Mouse (Mus musculus): Measurements from ENCODE around the gene Pdia5. TPM values are rescaled to one million over a fixed set of nuclear protein-coding genes. Genes with fewer than 3 reads are reported as not detected.

The Pdia5 gene
- polyA plus RNA-seq, 1 experiment from 2014 or later, result 11.3 TPM

DNA sequence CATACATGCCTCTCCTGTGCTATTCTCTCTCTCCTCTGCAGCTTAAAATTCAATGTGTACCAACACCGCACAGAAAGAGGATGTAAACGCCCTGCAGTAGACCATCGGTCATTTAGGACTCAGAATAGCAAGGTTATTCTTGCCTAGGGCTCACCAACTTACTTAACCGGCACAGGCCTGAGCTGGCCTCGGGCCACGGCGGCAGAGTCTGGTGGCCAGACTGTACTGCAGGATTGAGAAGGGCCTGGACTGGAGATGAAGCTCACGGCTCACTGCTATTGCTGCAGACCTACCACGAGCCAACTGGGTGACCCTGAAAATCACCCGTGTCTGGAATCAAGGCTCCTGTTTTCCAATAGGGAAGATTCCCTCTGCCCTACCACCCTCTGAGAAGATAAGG, 27.0 kb downstream of the Pdia5 start:
- H3K4me2 ChIP-seq (replicated peaks; ENCODE audit: low read depth, low read length), result no peak overlapping the region
- H3K9me3 ChIP-seq (ENCODE audit: control insufficient read depth, low read length), result no peaks in the 10 kb centered on the region
- ATAC-seq (ENCODE audit: low FRiP score), result no peak
- no peak overlapping the region for H3K27ac ChIP-seq (ENCODE audit: low read depth, low read length)
- no peaks in the 10 kb centered on the region for H3K27me3 ChIP-seq (ENCODE audit: control insufficient read depth, insufficient read depth, low read length)
- DNase-seq (ENCODE audit: low spot score), result no peak
- H3K4me1 ChIP-seq (replicated peaks; ENCODE audit: control insufficient read depth, insufficient read depth, low read length), result peaks cover 9% of the 10 kb centered on the region; the same call in 1 of the 2 replicates
- H3K36me3 ChIP-seq (ENCODE audit: control insufficient read depth, insufficient read depth, low read length), result no peaks in the 10 kb centered on the region
- no peak overlapping the region for H3K4me3 ChIP-seq (ENCODE audit: low read depth, low read length)
- no peak overlapping the region for H3K9ac ChIP-seq (ENCODE audit: low read depth, low read length)
- 86% methylated on average over 10 of the region's 10 CpGs for WGBS

DNA sequence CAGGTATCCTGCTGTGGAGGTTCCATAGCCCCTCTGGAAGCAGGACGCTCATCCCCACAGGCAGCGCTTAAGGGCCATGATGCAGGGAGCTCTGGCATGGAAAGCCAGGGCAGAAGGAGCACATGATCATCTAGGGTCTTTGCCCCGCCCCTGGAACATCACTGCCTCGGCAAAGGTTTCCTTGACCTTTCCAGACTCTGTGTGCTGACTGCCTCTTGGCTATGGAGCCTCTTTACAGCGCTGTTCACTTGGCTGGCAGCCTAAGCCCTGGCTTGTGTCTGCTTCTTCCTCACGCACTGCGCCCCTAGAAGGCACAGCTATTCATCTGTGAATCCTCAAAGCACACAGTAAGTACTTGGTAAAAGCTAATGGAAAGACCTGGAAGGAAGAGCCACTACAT, 27.7 kb downstream of the Pdia5 start:
- no peak for ATAC-seq (ENCODE audit: low FRiP score)
- H3K4me3 ChIP-seq (ENCODE audit: low read depth, low read length), result no peak overlapping the region
- no peaks in the 10 kb centered on the region for H3K27me3 ChIP-seq (ENCODE audit: control insufficient read depth, insufficient read depth, low read length)
- no peaks in the 10 kb centered on the region for H3K9me3 ChIP-seq (ENCODE audit: control insufficient read depth, low read length)
- no peak for DNase-seq (ENCODE audit: low spot score)
- no peak overlapping the region for H3K27ac ChIP-seq (ENCODE audit: low read depth, low read length)
- H3K4me1 ChIP-seq (replicated peaks; ENCODE audit: control insufficient read depth, insufficient read depth, low read length), result peaks cover 9% of the 10 kb centered on the region; the same call in 1 of the 2 replicates
- WGBS, result 85% methylated on average over 7 of the region's 7 CpGs
- H3K36me3 ChIP-seq (ENCODE audit: control insufficient read depth, insufficient read depth, low read length), result no peaks in the 10 kb centered on the region
- no peak overlapping the region for H3K9ac ChIP-seq (ENCODE audit: low read depth, low read length)
- no peak overlapping the region for H3K4me2 ChIP-seq (replicated peaks; ENCODE audit: low read depth, low read length)

- H3K4me3 ChIP-seq (ENCODE audit: low read depth, low read length), result no peak overlapping the region
- no peak for ATAC-seq (ENCODE audit: low FRiP score)
- H3K27me3 ChIP-seq (ENCODE audit: control insufficient read depth, insufficient read depth, low read length), result no peaks in the 10 kb centered on the region
- H3K4me1 ChIP-seq (replicated peaks; ENCODE audit: control insufficient read depth, insufficient read depth, low read length), result peaks cover 2% of the 10 kb centered on the region; the same call in 1 of the 2 replicates
- no peak overlapping the region for H3K9ac ChIP-seq (ENCODE audit: low read depth, low read length)
- no peak for DNase-seq (ENCODE audit: low spot score)
- H3K9me3 ChIP-seq (ENCODE audit: control insufficient read depth, low read length), result no peaks in the 10 kb centered on the region
- H3K36me3 ChIP-seq (ENCODE audit: control insufficient read depth, insufficient read depth, low read length), result no peaks in the 10 kb centered on the region; the same call in 1 of the 2 replicates
- WGBS, result 71% methylated on average over 7 of the region's 7 CpGs
- no peak overlapping the region for H3K4me2 ChIP-seq (replicated peaks; ENCODE audit: low read depth, low read length)
- no peak overlapping the region for H3K27ac ChIP-seq (ENCODE audit: low read depth, low read length)
Measured at GRCm38 (mm10) chr16:35459584-35459983, 31.1 kb downstream of the Pdia5 start.

GRCm38 (mm10) chr16:35458297-35458696, 32.4 kb downstream of the Pdia5 start:
- no peak overlapping the region for H3K4me3 ChIP-seq (ENCODE audit: low read depth, low read length)
- ATAC-seq (ENCODE audit: low FRiP score), result no peak
- no peaks in the 10 kb centered on the region for H3K9me3 ChIP-seq (ENCODE audit: control insufficient read depth, low read length)
- H3K36me3 ChIP-seq (ENCODE audit: control insufficient read depth, insufficient read depth, low read length), result no peaks in the 10 kb centered on the region; the same call in 1 of the 2 replicates
- WGBS, result 79% methylated on average over 11 of the region's 11 CpGs
- no peak overlapping the region for H3K9ac ChIP-seq (ENCODE audit: low read depth, low read length)
- no peak overlapping the region for H3K27ac ChIP-seq (ENCODE audit: low read depth, low read length)
- H3K4me2 ChIP-seq (replicated peaks; ENCODE audit: low read depth, low read length), result no peak overlapping the region
- H3K4me1 ChIP-seq (replicated peaks; ENCODE audit: control insufficient read depth, insufficient read depth, low read length), result no peaks in the 10 kb centered on the region
- no peaks in the 10 kb centered on the region for H3K27me3 ChIP-seq (ENCODE audit: control insufficient read depth, insufficient read depth, low read length)
- DNase-seq (ENCODE audit: low spot score), result no peak

DNA sequence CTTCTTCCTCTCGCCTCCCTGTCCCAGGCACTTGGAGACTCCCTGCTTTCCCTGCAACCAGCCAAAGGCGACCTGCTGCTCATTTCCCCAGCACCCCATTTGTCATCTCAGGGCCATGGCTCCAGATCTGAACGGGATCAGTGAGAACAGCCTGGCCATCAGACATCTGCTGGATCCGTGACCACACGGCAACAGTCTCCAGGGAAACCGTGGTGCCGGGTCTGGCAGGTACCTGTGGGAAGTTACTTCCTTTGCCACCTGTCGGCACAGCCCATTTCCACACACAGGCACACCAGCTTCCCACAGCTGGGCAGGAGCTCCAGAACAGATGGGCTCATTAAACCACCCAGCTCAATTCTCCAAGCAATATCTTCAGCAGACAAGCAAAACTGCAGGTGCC, 33.2 kb downstream of the Pdia5 start:
- no peak overlapping the region for H3K27ac ChIP-seq (ENCODE audit: low read depth, low read length)
- DNase-seq (ENCODE audit: low spot score) (no peak), ATAC-seq (ENCODE audit: low FRiP score) (no peak)
- 80% methylated on average over 8 of the region's 8 CpGs for WGBS
- no peaks in the 10 kb centered on the region for H3K9me3 ChIP-seq (ENCODE audit: control insufficient read depth, low read length)
- H3K4me2 ChIP-seq (replicated peaks; ENCODE audit: low read depth, low read length), result no peak overlapping the region
- H3K36me3 ChIP-seq (ENCODE audit: control insufficient read depth, insufficient read depth, low read length), result no peaks in the 10 kb centered on the region; the same call in 1 of the 2 replicates
- no peak overlapping the region for H3K9ac ChIP-seq (ENCODE audit: low read depth, low read length)
- H3K4me3 ChIP-seq (ENCODE audit: low read depth, low read length), result no peak overlapping the region
- H3K27me3 ChIP-seq (ENCODE audit: control insufficient read depth, insufficient read depth, low read length), result no peaks in the 10 kb centered on the region
- H3K4me1 ChIP-seq (replicated peaks; ENCODE audit: control insufficient read depth, insufficient read depth, low read length), result no peaks in the 10 kb centered on the region

DNA sequence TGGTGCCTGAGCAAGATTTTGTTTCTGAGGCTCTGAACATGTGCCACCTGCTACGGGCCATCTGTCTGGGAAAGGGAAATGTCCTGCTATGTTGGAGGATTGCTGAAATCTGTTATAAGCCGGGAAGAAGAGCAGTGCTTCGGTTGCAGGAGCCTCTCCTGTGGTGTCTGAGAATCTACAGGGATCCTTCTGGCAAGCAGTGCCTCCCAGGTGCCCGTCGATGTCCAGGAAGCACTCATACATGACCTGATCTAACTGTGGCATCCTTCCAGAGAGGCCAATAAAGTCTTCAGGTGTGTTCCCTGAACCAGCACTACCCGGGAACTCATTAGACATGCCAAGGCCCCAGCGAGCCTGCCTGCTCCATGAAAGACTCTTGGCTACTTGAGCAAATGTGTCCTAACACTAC, 33.7 kb downstream of the Pdia5 start:
- no peak overlapping the region for H3K4me3 ChIP-seq (ENCODE audit: low read depth, low read length)
- no peaks in the 10 kb centered on the region for H3K27me3 ChIP-seq (ENCODE audit: control insufficient read depth, insufficient read depth, low read length)
- H3K9ac ChIP-seq (ENCODE audit: low read depth, low read length), result no peak overlapping the region
- H3K27ac ChIP-seq (ENCODE audit: low read depth, low read length), result no peak overlapping the region
- DNase-seq (ENCODE audit: low spot score) (no peak), ATAC-seq (ENCODE audit: low FRiP score) (no peak)
- H3K36me3 ChIP-seq (ENCODE audit: control insufficient read depth, insufficient read depth, low read length), result no peaks in the 10 kb centered on the region; the same call in 1 of the 2 replicates
- WGBS, result 88% methylated on average over 7 of the region's 7 CpGs
- no peaks in the 10 kb centered on the region for H3K9me3 ChIP-seq (ENCODE audit: control insufficient read depth, low read length)
- H3K4me2 ChIP-seq (replicated peaks; ENCODE audit: low read depth, low read length), result no peak overlapping the region
- no peaks in the 10 kb centered on the region for H3K4me1 ChIP-seq (replicated peaks; ENCODE audit: control insufficient read depth, insufficient read depth, low read length)

- 87% methylated on average over 9 of the region's 9 CpGs for WGBS
- H3K27ac ChIP-seq (ENCODE audit: low read depth, low read length), result no peak overlapping the region
- DNase-seq (ENCODE audit: low spot score), result no peak
- no peak overlapping the region for H3K9ac ChIP-seq (ENCODE audit: low read depth, low read length)
- no peaks in the 10 kb centered on the region; the same call in 1 of the 2 replicates for H3K36me3 ChIP-seq (ENCODE audit: control insufficient read depth, insufficient read depth, low read length)
- H3K4me2 ChIP-seq (replicated peaks; ENCODE audit: low read depth, low read length), result no peak overlapping the region
- no peak overlapping the region for H3K4me3 ChIP-seq (ENCODE audit: low read depth, low read length)
- H3K4me1 ChIP-seq (replicated peaks; ENCODE audit: control insufficient read depth, insufficient read depth, low read length), result no peaks in the 10 kb centered on the region
- ATAC-seq (ENCODE audit: low FRiP score), result no peak
- no peaks in the 10 kb centered on the region for H3K9me3 ChIP-seq (ENCODE audit: control insufficient read depth, low read length)
- no peaks in the 10 kb centered on the region for H3K27me3 ChIP-seq (ENCODE audit: control insufficient read depth, insufficient read depth, low read length)
Measured at GRCm38 (mm10) chr16:35456305-35456704, 34.4 kb downstream of the Pdia5 start.

DNA sequence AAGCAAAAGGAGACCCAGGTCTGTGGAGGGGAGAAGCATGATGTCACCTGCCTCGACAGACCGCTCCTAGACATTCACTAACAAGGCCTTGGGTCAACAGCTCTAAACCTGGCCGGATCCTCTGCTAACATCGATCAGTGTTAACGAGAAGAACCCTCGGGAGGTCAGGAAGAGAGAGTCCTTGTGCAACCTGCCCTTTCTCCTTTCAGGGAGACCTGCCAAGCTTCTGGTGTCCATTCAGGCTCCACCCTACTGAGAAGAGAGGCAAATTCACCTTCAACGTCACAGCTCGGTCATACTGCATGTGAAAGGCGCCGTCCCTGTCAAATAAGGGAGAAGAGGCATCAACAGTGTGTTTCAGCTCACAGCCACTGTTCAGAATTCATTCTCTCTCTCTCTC, 34.9 kb downstream of the Pdia5 start:
- Histone ChIP-seq H3K9ac (ENCODE audit: low read depth, low read length) (no peak overlapping the region), H3K27ac (ENCODE audit: low read depth, low read length) (no peak overlapping the region), H3K4me3 (ENCODE audit: low read depth, low read length) (no peak overlapping the region), H3K4me2 (replicated peaks; ENCODE audit: low read depth, low read length) (no peak overlapping the region), H3K27me3 (ENCODE audit: control insufficient read depth, insufficient read depth, low read length) (no peaks in the 10 kb centered on the region), H3K9me3 (ENCODE audit: control insufficient read depth, low read length) (no peaks in the 10 kb centered on the region), H3K36me3 (ENCODE audit: control insufficient read depth, insufficient read depth, low read length) (no peaks in the 10 kb centered on the region; the same call in 1 of the 2 replicates), H3K4me1 (replicated peaks; ENCODE audit: control insufficient read depth, insufficient read depth, low read length) (no peaks in the 10 kb centered on the region)
- 95% methylated on average over 10 of the region's 10 CpGs for WGBS
- DNase-seq (ENCODE audit: low spot score) (no peak), ATAC-seq (ENCODE audit: low FRiP score) (no peak)

GRCm38 (mm10) chr16:35450018-35450630, 40.5 kb downstream of the Pdia5 start:
- no peaks in the 10 kb centered on the region for H3K9me3 ChIP-seq (ENCODE audit: control insufficient read depth, low read length)
- no peaks in the 10 kb centered on the region for H3K4me1 ChIP-seq (replicated peaks; ENCODE audit: control insufficient read depth, insufficient read depth, low read length)
- DNase-seq (ENCODE audit: low spot score) (no peak), ATAC-seq (ENCODE audit: low FRiP score) (no peak)
- no peak overlapping the region for H3K4me2 ChIP-seq (replicated peaks; ENCODE audit: low read depth, low read length)
- H3K36me3 ChIP-seq (ENCODE audit: control insufficient read depth, insufficient read depth, low read length), result no peaks in the 10 kb centered on the region
- no peaks in the 10 kb centered on the region for H3K27me3 ChIP-seq (ENCODE audit: control insufficient read depth, insufficient read depth, low read length)
- WGBS, result 92% methylated on average over 16 of the region's 16 CpGs
- H3K4me3 ChIP-seq (ENCODE audit: low read depth, low read length), result no peak overlapping the region
- no peak overlapping the region for H3K27ac ChIP-seq (ENCODE audit: low read depth, low read length)
- no peak overlapping the region for H3K9ac ChIP-seq (ENCODE audit: low read depth, low read length)

Measured in hindbrain, embryonic 11.5 days (tissue).